Mouse (Mus musculus) testis, adult 2 months (tissue): Measurements from ENCODE around the gene Dock7.

ENCODE experiments used
- CTCF ChIP-seq: fragments of 200-500 bp; IDR thresholded peaks from 2 replicates; pipeline ENCODE4 v1.5.1; 2012; ENCODE audit warnings: low read depth, mild to moderate bottlenecking, inconsistent platforms, low read length, moderate library complexity; ENCODE audit not compliant: control insufficient read depth, insufficient read depth, insufficient replicate concordance
- POLR2A ChIP-seq: fragments of 200-500 bp; IDR thresholded peaks from 2 replicates; pipeline ENCODE4 v1.6.1; 2012; ENCODE audit warnings: low read depth, mild to moderate bottlenecking, inconsistent platforms, low read length, moderate library complexity; ENCODE audit not compliant: control insufficient read depth

- TF ChIP-seq CTCF (no peak), POLR2A (no peak)
Measured at GRCm38 (mm10) chr4:99064524-99064923, 56.2 kb downstream of the Dock7 start.
